Mouse (Mus musculus) heart, embryonic 16.5 days (tissue): ENCODE measurements around the gene Pip5k1c. TPM values are rescaled to one million over a fixed set of nuclear protein-coding genes. Genes with fewer than 3 reads are reported as not detected.
A peak's percentile ranks its signal among the peaks of the same experiment; 100 is the strongest.

Experiments used
- ATAC-seq: fragments of 200-750 bp; cut with Nextera tagmentation; replicated peaks from 2 replicates; pipeline ENCODE4 v1.8.0; 2017; ENCODE audit warnings: moderate number of reproducible peaks; ENCODE audit not compliant: insufficient read depth, low FRiP score; ENCODE audit errors: extremely low read depth
- H3K27ac ChIP-seq: fragments of 300-500 bp; sonication (generic); 2 replicates; pipeline ENCODE4 v1.5.1; 2014; ENCODE audit warnings: mild to moderate bottlenecking, low read length, control low read depth, moderate library complexity
- H3K27me3 ChIP-seq: fragments of 300-500 bp; sonication (generic); 2 replicates; pipeline ENCODE4 v1.6.1; 2014; ENCODE audit warnings: low read length, mixed read lengths; ENCODE audit not compliant: control insufficient read depth, insufficient read depth
- H3K36me3 ChIP-seq: fragments of 300-500 bp; sonication (generic); 2 replicates; pipeline ENCODE4 v1.6.1; 2014; ENCODE audit not compliant: control insufficient read depth, insufficient read depth
- H3K4me1 ChIP-seq: fragments of 300-500 bp; sonication (generic); 2 replicates; pipeline ENCODE4 v1.6.1; 2014; ENCODE audit warnings: low read length, mixed read lengths; ENCODE audit not compliant: control insufficient read depth, insufficient read depth
- H3K4me2 ChIP-seq: fragments of 300-500 bp; sonication (generic); 2 replicates; pipeline ENCODE4 v1.6.1; 2014; ENCODE audit warnings: low read depth, mild to moderate bottlenecking, control low read depth, low read length
- H3K4me3 ChIP-seq: fragments of 300-500 bp; sonication (generic); 2 replicates; pipeline ENCODE4 v1.5.1; 2014; ENCODE audit warnings: mild to moderate bottlenecking, control low read depth, low read length
- H3K9ac ChIP-seq: fragments of 300-500 bp; sonication (generic); 2 replicates; pipeline ENCODE4 v1.6.1; 2014; ENCODE audit warnings: low read length, control low read depth
- H3K9me3 ChIP-seq: fragments of 300-500 bp; sonication (generic); replicated peaks from 2 replicates; pipeline ENCODE4 v1.6.1; 2016; ENCODE audit warnings: low read length; ENCODE audit not compliant: control insufficient read depth
- WGBS: fragments of 180-500 bp; shearing (Covaris S2); extraction: QIAGEN DNeasy Blood & Tissue Kit; methylation state at CpG from one replicate; pipeline ENCODE4 v1.1.7; 2014; 5-methylcytosine and 5-hydroxymethylcytosine counted together
- polyA plus RNA-seq: library from polyadenylated mRNA; unstranded; fragments of >200 nt; fragmentation: Nextera tagmentation; extraction: Ambion mirVana; gene quantifications from 2 replicates; pipeline ENCODE4 v1.2.1, GENCODE M21; 2015

Pip5k1c gene
- polyA plus RNA-seq, 1 experiment from 2014 or later: 31.3 TPM

DNA sequence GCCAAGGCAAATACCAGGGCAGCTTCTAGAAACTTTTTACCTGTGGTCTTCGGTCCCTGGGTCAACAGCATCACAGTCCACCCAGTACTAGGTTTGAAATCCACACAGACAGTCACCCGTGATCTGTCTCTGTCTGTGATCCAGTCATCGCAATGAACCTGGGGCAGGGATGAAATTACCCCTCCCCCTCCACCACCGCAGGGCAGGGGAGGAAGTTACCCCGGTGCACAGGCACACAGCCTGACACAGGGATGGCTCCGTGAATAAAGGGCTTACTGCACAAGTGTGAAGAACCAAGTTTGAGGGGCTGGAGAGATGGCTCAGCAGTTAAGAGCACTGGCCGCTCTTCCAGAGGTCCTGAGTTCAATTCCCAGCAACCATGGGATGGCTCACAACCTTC is 11.0 kb downstream of the Pip5k1c start:
- Histone ChIP-seq H3K36me3 (peaks cover 21% of the 10 kb centered on the region), H3K9me3 (no peaks in the 10 kb centered on the region), H3K9ac (no peak overlapping the region), H3K4me1 (peaks cover 50% of the 10 kb centered on the region), H3K27ac (peak overlapping the region; percentile 49; the same call in 1 of the 2 replicates), H3K4me3 (no peak overlapping the region), H3K4me2 (0 out of 2 replicates have a peak overlapping the region, but pooled peaks have one; percentile 26), H3K27me3 (no peaks in the 10 kb centered on the region)
- no peak for ATAC-seq
- 64% methylated on average over 7 of the region's 7 CpGs for WGBS

DNA sequence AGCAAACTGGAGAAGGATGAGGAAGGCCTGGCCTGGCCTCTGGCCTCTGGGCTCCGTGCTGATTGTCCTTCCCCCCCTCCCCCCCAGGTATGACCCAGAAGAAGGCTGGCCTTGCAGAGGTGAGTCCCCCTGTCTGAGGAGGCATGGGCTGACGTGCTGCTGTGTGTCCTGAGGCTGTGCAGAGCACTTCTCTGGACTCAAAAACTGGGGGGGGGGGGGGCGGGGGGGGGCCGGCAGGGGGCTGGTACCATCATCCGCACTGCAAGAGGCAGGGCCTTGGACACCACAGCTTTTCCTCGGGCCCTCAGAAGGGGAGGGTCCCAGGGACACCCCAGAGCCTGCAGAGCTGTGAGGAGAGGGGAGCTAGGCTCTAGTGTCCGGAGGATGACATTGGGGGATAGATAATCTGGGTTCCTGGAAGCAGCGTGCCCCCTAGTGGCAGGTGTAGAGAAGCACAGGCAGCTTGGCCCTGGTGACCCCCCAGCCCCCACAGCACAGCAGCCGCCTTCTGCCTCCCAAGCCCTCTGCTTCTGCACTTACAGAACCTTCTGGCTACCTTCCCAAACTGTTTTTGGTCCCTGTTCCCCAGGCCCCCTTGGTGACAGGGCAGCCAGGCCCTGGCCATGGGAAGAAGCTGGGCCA is 12.0 kb downstream of the Pip5k1c start:
- ATAC-seq: no peak
- Histone ChIP-seq H3K9ac (no peak overlapping the region), H3K27ac (no peak overlapping the region), H3K4me3 (no peak overlapping the region), H3K4me2 (no peak overlapping the region), H3K27me3 (no peaks in the 10 kb centered on the region), H3K4me1 (peaks cover 40% of the 10 kb centered on the region), H3K9me3 (no peaks in the 10 kb centered on the region), H3K36me3 (peaks cover 29% of the 10 kb centered on the region)
- 24% methylated on average over 7 of the region's 9 CpGs for WGBS

DNA sequence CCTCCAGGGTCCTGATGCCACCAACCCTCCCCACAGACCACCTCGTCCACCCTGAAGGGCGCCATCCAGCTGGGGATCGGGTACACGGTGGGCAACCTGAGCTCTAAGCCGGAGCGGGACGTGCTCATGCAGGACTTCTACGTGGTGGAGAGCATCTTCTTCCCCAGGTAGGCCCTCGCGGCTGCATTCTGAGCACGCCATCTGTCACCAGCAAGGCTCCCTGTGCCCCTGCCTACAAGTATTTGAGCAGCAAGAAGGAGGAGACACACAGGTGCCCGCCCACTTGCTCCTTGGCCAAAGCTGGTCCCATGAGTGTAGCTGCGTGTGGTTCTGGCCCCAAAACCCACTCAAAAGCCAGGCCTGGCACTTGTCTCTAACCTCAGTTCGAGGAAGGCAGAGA is 12.9 kb downstream of the Pip5k1c start:
- Histone ChIP-seq H3K27ac (no peak overlapping the region), H3K4me1 (peaks cover 31% of the 10 kb centered on the region), H3K9ac (no peak overlapping the region), H3K4me3 (no peak overlapping the region), H3K4me2 (no peak overlapping the region), H3K27me3 (no peaks in the 10 kb centered on the region), H3K36me3 (peaks cover 30% of the 10 kb centered on the region), H3K9me3 (no peaks in the 10 kb centered on the region)
- WGBS: 95% methylated on average over 14 of the region's 14 CpGs
- no peak for ATAC-seq

DNA sequence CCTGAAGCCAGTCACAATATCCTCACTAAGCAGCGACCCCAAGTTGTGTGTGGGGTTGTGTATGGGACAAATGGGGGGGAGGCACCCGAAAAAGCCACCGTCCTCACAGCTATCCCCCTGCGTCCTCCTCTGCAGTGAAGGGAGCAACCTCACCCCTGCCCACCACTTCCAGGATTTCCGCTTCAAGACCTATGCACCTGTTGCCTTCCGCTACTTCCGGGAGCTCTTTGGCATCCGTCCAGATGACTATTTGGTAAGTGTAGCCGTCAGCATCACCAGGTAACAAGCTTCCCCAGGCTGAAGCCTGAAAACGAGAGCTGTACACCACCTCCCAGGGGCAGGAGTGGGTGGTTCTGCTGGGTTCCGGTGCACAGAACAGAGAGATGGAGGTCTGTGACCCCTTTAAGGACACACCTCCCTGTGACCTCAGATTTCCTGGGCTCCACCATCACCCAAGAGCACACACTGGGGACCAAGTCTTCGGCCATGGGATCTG is 13.5 kb downstream of the Pip5k1c start:
- no peaks in the 10 kb centered on the region for H3K27me3 ChIP-seq
- H3K4me1 ChIP-seq: peaks cover 25% of the 10 kb centered on the region
- H3K9me3 ChIP-seq: no peaks in the 10 kb centered on the region
- H3K9ac ChIP-seq: no peak overlapping the region
- no peak overlapping the region for H3K4me3 ChIP-seq
- no peak overlapping the region for H3K27ac ChIP-seq
- ATAC-seq: no peak
- peaks cover 35% of the 10 kb centered on the region for H3K36me3 ChIP-seq
- WGBS: 89% methylated on average over 12 of the region's 12 CpGs
- H3K4me2 ChIP-seq: no peak overlapping the region

DNA sequence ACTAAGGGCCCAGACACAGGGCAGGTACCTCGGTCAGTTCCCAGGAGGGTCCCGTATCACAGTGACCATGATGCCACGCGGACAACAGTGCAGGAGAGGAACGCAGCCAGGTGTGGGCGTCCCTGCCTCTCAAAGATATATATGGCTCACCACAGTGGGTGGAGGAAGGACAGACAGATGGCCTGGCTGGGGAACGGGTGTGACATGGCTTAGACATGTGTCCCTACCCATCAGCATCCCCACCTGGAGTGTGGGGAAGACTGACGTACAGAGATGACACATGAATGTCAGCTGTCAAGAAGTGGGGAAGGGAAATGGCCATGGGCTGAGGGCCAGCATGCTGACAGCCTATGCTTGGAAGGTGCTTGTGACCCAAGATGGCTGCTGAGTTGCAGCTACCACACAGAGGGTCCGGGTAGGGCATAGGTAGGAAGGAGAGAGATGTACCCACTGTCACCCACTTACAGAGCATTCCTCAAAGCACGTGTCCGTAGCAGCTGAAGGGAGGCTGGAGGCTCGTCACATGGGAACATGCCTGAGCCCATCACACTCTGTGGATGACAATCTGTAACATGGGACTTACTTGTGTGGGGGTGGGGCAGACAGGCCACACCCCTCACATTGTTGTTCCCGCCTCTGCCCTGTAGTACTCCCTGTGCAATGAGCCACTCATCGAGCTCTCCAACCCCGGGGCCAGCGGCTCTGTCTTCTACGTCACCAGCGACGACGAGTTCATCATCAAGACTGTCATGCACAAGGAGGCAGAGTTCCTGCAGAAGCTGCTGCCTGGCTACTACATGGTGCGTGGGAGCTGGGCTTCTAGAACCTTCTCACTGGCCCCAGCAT is 14.3 kb downstream of the Pip5k1c start:
- Histone ChIP-seq H3K4me2 (no peak overlapping the region), H3K9me3 (no peaks in the 10 kb centered on the region), H3K36me3 (peaks cover 38% of the 10 kb centered on the region), H3K4me1 (peaks cover 24% of the 10 kb centered on the region), H3K9ac (no peak overlapping the region), H3K27ac (no peak overlapping the region), H3K4me3 (no peak overlapping the region), H3K27me3 (no peaks in the 10 kb centered on the region)
- ATAC-seq: no peak
- 92% methylated on average over 21 of the region's 21 CpGs for WGBS

DNA sequence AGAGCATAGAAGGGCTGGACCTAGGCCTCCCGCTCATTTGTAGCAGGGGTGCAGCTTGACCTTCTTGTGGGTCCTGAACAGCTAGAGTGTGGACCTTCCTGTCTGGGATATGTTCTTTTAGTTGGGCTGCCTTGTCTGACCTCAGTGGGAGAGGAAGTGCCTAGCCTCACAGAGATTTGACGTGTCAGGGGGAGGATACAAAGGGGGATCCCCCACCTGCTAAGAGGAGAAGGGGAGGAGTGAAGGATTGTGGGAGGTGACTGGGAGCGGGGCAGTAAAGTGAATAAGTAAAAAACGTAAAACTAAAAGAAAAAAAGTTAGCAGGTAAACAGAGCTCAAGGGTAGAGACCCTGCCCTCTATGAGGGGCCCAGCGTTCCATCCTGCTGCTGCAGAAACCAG is 16.8 kb downstream of the Pip5k1c start:
- H3K4me1 ChIP-seq: peaks cover 1% of the 10 kb centered on the region; the same call in 1 of the 2 replicates
- WGBS: 83% methylated on average over 5 of the region's 5 CpGs
- H3K9me3 ChIP-seq: no peaks in the 10 kb centered on the region
- no peak overlapping the region for H3K4me3 ChIP-seq
- H3K36me3 ChIP-seq: peaks cover 51% of the 10 kb centered on the region
- H3K9ac ChIP-seq: no peak overlapping the region
- no peak overlapping the region for H3K27ac ChIP-seq
- H3K4me2 ChIP-seq: no peak overlapping the region
- ATAC-seq: no peak
- no peaks in the 10 kb centered on the region for H3K27me3 ChIP-seq

DNA sequence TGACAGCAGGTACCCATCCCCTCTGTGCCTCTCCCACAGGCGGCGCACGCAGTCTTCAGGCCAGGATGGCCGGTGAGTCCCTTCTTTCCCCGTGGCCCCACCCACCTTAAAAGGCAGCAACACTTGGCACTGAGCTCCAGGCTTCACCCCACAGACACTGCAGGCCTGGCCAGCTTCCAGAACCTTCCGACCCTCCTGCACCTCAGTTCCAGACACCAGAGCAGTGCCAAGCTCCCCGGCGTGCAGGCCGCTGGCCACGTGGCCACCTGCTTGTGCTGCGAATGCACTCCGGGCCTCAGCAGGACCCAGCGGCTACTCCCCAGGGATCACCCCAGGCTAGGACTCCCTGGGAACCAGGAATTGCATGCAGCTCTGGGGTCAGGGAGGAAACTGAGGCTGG is 20.8 kb downstream of the Pip5k1c start:
- no peak overlapping the region for H3K4me2 ChIP-seq
- no peak overlapping the region for H3K9ac ChIP-seq
- H3K4me1 ChIP-seq: peaks cover 6% of the 10 kb centered on the region
- H3K9me3 ChIP-seq: no peaks in the 10 kb centered on the region
- 96% methylated on average over 13 of the region's 13 CpGs for WGBS
- peaks cover 43% of the 10 kb centered on the region for H3K36me3 ChIP-seq
- no peak overlapping the region for H3K4me3 ChIP-seq
- ATAC-seq: no peak
- H3K27me3 ChIP-seq: no peaks in the 10 kb centered on the region
- no peak overlapping the region for H3K27ac ChIP-seq

DNA sequence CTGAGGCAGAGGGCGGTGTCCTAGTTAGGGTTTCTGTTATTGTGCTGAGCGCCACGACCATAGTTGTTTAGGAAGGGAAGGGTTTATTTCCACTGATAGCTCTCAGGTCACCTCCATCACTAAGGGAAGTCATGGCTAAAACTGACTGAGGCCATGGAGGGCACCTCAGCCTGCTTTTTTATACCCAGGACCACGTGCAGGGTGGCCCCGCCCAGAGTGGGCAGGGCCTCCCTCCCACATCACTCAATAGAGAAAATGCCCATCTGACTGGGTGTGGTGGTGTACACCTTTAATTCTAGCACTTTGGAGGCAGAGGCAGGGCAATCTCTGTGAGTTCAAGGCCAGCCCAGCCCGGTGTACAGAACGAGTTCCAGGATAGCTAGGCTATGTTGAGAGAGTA is 21.4 kb downstream of the Pip5k1c start:
- ATAC-seq: no peak
- no peak overlapping the region for H3K4me3 ChIP-seq
- H3K36me3 ChIP-seq: peaks cover 39% of the 10 kb centered on the region
- peaks cover 6% of the 10 kb centered on the region for H3K4me1 ChIP-seq
- no peak overlapping the region for H3K9ac ChIP-seq
- no peak overlapping the region for H3K4me2 ChIP-seq
- no peak overlapping the region for H3K27ac ChIP-seq
- H3K9me3 ChIP-seq: no peaks in the 10 kb centered on the region
- 78% methylated on average over 7 of the region's 7 CpGs for WGBS
- no peaks in the 10 kb centered on the region for H3K27me3 ChIP-seq

DNA sequence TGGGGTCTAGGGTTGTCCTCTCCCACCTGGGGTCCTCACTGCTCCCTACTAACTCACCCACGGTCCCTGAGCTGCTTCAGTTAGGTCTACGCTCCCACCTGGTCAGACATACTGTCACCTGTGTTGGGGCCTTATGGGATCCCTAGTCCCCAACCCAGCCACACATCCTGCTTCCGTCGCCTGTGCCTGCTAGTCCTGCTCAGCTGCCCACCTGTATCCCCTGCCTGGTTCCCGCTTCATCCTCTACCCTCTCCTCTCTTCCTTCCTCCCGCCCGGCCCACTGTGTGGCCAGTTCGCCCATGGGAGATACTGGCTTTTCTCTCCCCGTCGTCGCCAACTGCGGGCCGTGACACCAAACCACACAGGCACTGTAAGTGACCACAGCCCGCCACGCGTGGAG is 22.8 kb downstream of the Pip5k1c start:
- 88% methylated on average over 16 of the region's 16 CpGs for WGBS
- peaks cover 14% of the 10 kb centered on the region for H3K4me1 ChIP-seq
- ATAC-seq: no peak
- H3K36me3 ChIP-seq: peaks cover 35% of the 10 kb centered on the region
- no peak overlapping the region for H3K4me3 ChIP-seq
- H3K4me2 ChIP-seq: no peak overlapping the region
- no peaks in the 10 kb centered on the region for H3K9me3 ChIP-seq
- H3K27ac ChIP-seq: no peak overlapping the region
- H3K9ac ChIP-seq: no peak overlapping the region
- no peaks in the 10 kb centered on the region for H3K27me3 ChIP-seq
